Mouse (Mus musculus) forebrain, embryonic 12.5 days (tissue): ENCODE measurements at regions not wholly inside any gene's neighbourhood (a gene's known extent, or its start where the extent isn't known, plus 50 kb on each side); places are given as distances from the start of the nearest gene placed in this dataset.

Experiments
- ATAC-seq: fragments of 200-750 bp; cut with Nextera tagmentation; 2 replicates; pipeline ENCODE4 v1.8.0; 2017; ENCODE audit warnings: moderate TSS enrichment; ENCODE audit not compliant: low FRiP score
- H3K27ac ChIP-seq: fragments of 300-500 bp; sonication (generic); 2 replicates; pipeline ENCODE4 v1.5.1; 2016; ENCODE audit warnings: mild to moderate bottlenecking
- H3K27me3 ChIP-seq: fragments of 300-500 bp; sonication (generic); 2 replicates; pipeline ENCODE4 v1.6.1; 2016; ENCODE audit warnings: mild to moderate bottlenecking
- H3K36me3 ChIP-seq: fragments of 300-500 bp; sonication (generic); replicated peaks from 2 replicates; pipeline ENCODE4 v1.6.1; 2016; ENCODE audit warnings: mild to moderate bottlenecking
- H3K4me1 ChIP-seq: fragments of 300-500 bp; sonication (generic); 2 replicates; pipeline ENCODE4 v1.6.1; 2016
- H3K4me2 ChIP-seq: fragments of 300-500 bp; sonication (generic); 2 replicates; pipeline ENCODE4 v1.6.1; 2016; ENCODE audit warnings: mild to moderate bottlenecking, moderate library complexity
- H3K4me3 ChIP-seq: fragments of 300-500 bp; sonication (generic); replicated peaks from 2 replicates; pipeline ENCODE4 v1.5.1; 2016; ENCODE audit warnings: mild to moderate bottlenecking
- H3K9ac ChIP-seq: fragments of 300-500 bp; sonication (generic); 2 replicates; pipeline ENCODE4 v1.6.1; 2016; ENCODE audit warnings: mild to moderate bottlenecking
- H3K9me3 ChIP-seq: fragments of 300-500 bp; sonication (generic); 2 replicates; pipeline ENCODE4 v1.6.1; 2016
- WGBS: fragments of 180-500 bp; shearing (Covaris S2); methylation state at CpG from one replicate; pipeline ENCODE4 v1.1.7; 2016; 5-methylcytosine and 5-hydroxymethylcytosine counted together

- Histone ChIP-seq H3K9ac (no peak overlapping the region), H3K9me3 (no peaks in the 10 kb centered on the region), H3K4me1 (no peaks in the 10 kb centered on the region), H3K36me3 (no peaks in the 10 kb centered on the region), H3K4me2 (no peak overlapping the region), H3K4me3 (no peak overlapping the region), H3K27ac (no peak overlapping the region), H3K27me3 (no peaks in the 10 kb centered on the region)
- 65% methylated on average over 2 of the region's 2 CpGs for WGBS
- no peak for ATAC-seq
Measured at GRCm38 (mm10) chr12:42369029-42369577, 882.9 kb upstream of the Lrrn3 start.

GRCm38 (mm10) chr12:42338996-42339680 is 852.9 kb upstream of the Lrrn3 start:
- 72% methylated on average over 3 of the region's 3 CpGs for WGBS
- ATAC-seq, result no peak
- H3K4me1 ChIP-seq, result no peaks in the 10 kb centered on the region
- H3K9me3 ChIP-seq, result no peaks in the 10 kb centered on the region
- H3K9ac ChIP-seq, result no peak overlapping the region
- no peaks in the 10 kb centered on the region for H3K27me3 ChIP-seq
- H3K36me3 ChIP-seq, result no peaks in the 10 kb centered on the region
- no peak overlapping the region for H3K4me3 ChIP-seq
- H3K4me2 ChIP-seq, result no peak overlapping the region
- H3K27ac ChIP-seq, result no peak overlapping the region

GRCm38 (mm10) chr12:42306429-42306828 is 820.2 kb upstream of the Lrrn3 start:
- 85% methylated on average over 6 of the region's 6 CpGs for WGBS

GRCm38 (mm10) chr12:42277241-42278032 is 791.2 kb upstream of the Lrrn3 start:
- Histone ChIP-seq H3K27me3 (no peaks in the 10 kb centered on the region), H3K4me2 (no peak overlapping the region), H3K9me3 (no peaks in the 10 kb centered on the region), H3K27ac (no peak overlapping the region), H3K4me1 (no peaks in the 10 kb centered on the region), H3K36me3 (no peaks in the 10 kb centered on the region), H3K4me3 (no peak overlapping the region), H3K9ac (no peak overlapping the region)
- no peak for ATAC-seq
- 80% methylated on average over 9 of the region's 9 CpGs for WGBS

More at GRCm38 (mm10) chr12:42306429-42306828, 820.2 kb upstream of the Lrrn3 start:
- no peak for ATAC-seq
- no peaks in the 10 kb centered on the region for H3K9me3 ChIP-seq
- no peaks in the 10 kb centered on the region for H3K4me1 ChIP-seq
- no peak overlapping the region for H3K27ac ChIP-seq
- no peaks in the 10 kb centered on the region for H3K27me3 ChIP-seq
- H3K36me3 ChIP-seq, result no peaks in the 10 kb centered on the region
- no peak overlapping the region for H3K4me2 ChIP-seq
- H3K4me3 ChIP-seq, result no peak overlapping the region
- H3K9ac ChIP-seq, result no peak overlapping the region

- Histone ChIP-seq H3K9ac (no peak overlapping the region), H3K4me3 (no peak overlapping the region), H3K27ac (no peak overlapping the region), H3K27me3 (no peaks in the 10 kb centered on the region), H3K4me1 (no peaks in the 10 kb centered on the region), H3K36me3 (no peaks in the 10 kb centered on the region), H3K4me2 (no peak overlapping the region), H3K9me3 (no peaks in the 10 kb centered on the region)
- no peak for ATAC-seq
Measured at GRCm38 (mm10) chr12:42250410-42250809, 764.2 kb upstream of the Lrrn3 start.

- Histone ChIP-seq H3K36me3 (no peaks in the 10 kb centered on the region), H3K4me1 (no peaks in the 10 kb centered on the region), H3K4me3 (no peak overlapping the region), H3K9me3 (no peaks in the 10 kb centered on the region), H3K4me2 (no peak overlapping the region), H3K27me3 (no peaks in the 10 kb centered on the region), H3K9ac (no peak overlapping the region), H3K27ac (no peak overlapping the region)
- 0 out of 2 replicates have a peak, but pooled peaks have one; percentile 20 for ATAC-seq
Measured at GRCm38 (mm10) chr12:42229235-42229634, 743.0 kb upstream of the Lrrn3 start.

- no peaks in the 10 kb centered on the region for H3K27me3 ChIP-seq
- ATAC-seq, result no peak
- H3K4me2 ChIP-seq, result no peak overlapping the region
- no peaks in the 10 kb centered on the region for H3K4me1 ChIP-seq
- no peak overlapping the region for H3K9ac ChIP-seq
- H3K36me3 ChIP-seq, result no peaks in the 10 kb centered on the region
- no peak overlapping the region for H3K27ac ChIP-seq
- WGBS, result 80% methylated on average over 1 of the region's 1 CpGs
- H3K9me3 ChIP-seq, result no peaks in the 10 kb centered on the region
- H3K4me3 ChIP-seq, result no peak overlapping the region
Measured at GRCm38 (mm10) chr12:42181646-42182045, 695.4 kb upstream of the Lrrn3 start.

- Histone ChIP-seq H3K36me3 (no peaks in the 10 kb centered on the region), H3K9ac (no peak overlapping the region), H3K4me2 (no peak overlapping the region), H3K4me3 (no peak overlapping the region), H3K9me3 (no peaks in the 10 kb centered on the region), H3K4me1 (no peaks in the 10 kb centered on the region), H3K27me3 (no peaks in the 10 kb centered on the region), H3K27ac (no peak overlapping the region)
- no peak for ATAC-seq
- WGBS, result 66% methylated on average over 1 of the region's 1 CpGs
Measured at GRCm38 (mm10) chr12:42179947-42180669, 693.9 kb upstream of the Lrrn3 start.

- Histone ChIP-seq H3K27me3 (no peaks in the 10 kb centered on the region), H3K4me1 (no peaks in the 10 kb centered on the region), H3K9me3 (no peaks in the 10 kb centered on the region), H3K9ac (no peak overlapping the region), H3K27ac (no peak overlapping the region), H3K4me3 (no peak overlapping the region), H3K4me2 (no peak overlapping the region), H3K36me3 (no peaks in the 10 kb centered on the region)
- 93% methylated on average over 4 of the region's 4 CpGs for WGBS
- ATAC-seq, result no peak
Measured at GRCm38 (mm10) chr12:42147971-42148370, 661.7 kb upstream of the Lrrn3 start.

- H3K27ac ChIP-seq, result no peak overlapping the region
- peaks cover 6% of the 10 kb centered on the region; the same call in 1 of the 2 replicates for H3K9me3 ChIP-seq
- no peak overlapping the region for H3K9ac ChIP-seq
- H3K36me3 ChIP-seq, result no peaks in the 10 kb centered on the region
- no peaks in the 10 kb centered on the region for H3K27me3 ChIP-seq
- WGBS, result 64% methylated on average over 3 of the region's 3 CpGs
- peak; percentile 60; the same call in 1 of the 2 replicates for ATAC-seq
- H3K4me1 ChIP-seq, result peaks cover 7% of the 10 kb centered on the region
- no peak overlapping the region for H3K4me2 ChIP-seq
- no peak overlapping the region for H3K4me3 ChIP-seq
Measured at GRCm38 (mm10) chr12:42138694-42139442, 652.6 kb upstream of the Lrrn3 start.

GRCm38 (mm10) chr12:42138177-42138576 is 651.9 kb upstream of the Lrrn3 start:
- H3K9me3 ChIP-seq, result peaks cover 6% of the 10 kb centered on the region; the same call in 1 of the 2 replicates
- no peak overlapping the region for H3K4me2 ChIP-seq
- no peaks in the 10 kb centered on the region for H3K27me3 ChIP-seq
- ATAC-seq, result no peak
- WGBS, result 56% methylated on average over 5 of the region's 5 CpGs
- H3K9ac ChIP-seq, result no peak overlapping the region
- peaks cover 7% of the 10 kb centered on the region for H3K4me1 ChIP-seq
- no peak overlapping the region for H3K4me3 ChIP-seq
- H3K27ac ChIP-seq, result no peak overlapping the region; the same call in 1 of the 2 replicates
- no peaks in the 10 kb centered on the region for H3K36me3 ChIP-seq
